Mouse (Mus musculus) CD4-positive, CD25-positive, alpha-beta regulatory T cell, adult 4 months (primary cell): ENCODE data around the gene Zfp423. TPM values are rescaled to one million over a fixed set of nuclear protein-coding genes. Genes with fewer than 3 reads are reported as not detected.

Experiments used
- ATAC-seq: one replicate; pipeline ENCODE4 v1.8.0; 2017
- polyA plus RNA-seq, 2 experiments: library from polyadenylated mRNA; unstranded; fragments of 100-300 nt; shearing (Covaris generic); gene quantifications; one replicate each; pipeline ENCODE4 v1.2.1; 2017

The Zfp423 gene
- polyA plus RNA-seq, 2 experiments from 2014 or later: not detected

- no peak for ATAC-seq
Observed at GRCm38 (mm10) chr8:87944225-87944934, 15.0 kb downstream of the Zfp423 start.

GRCm38 (mm10) chr8:87943651-87944091 lies 15.7 kb downstream of the Zfp423 start:
- no peak for ATAC-seq

- no peak for ATAC-seq
Observed at GRCm38 (mm10) chr8:87940646-87941045, 18.7 kb downstream of the Zfp423 start.

GRCm38 (mm10) chr8:87939308-87939936 lies 20.0 kb downstream of the Zfp423 start:
- no peak for ATAC-seq

GRCm38 (mm10) chr8:87938351-87939232 lies 20.8 kb downstream of the Zfp423 start:
- no peak for ATAC-seq

- no peak for ATAC-seq
Observed at GRCm38 (mm10) chr8:87937211-87937610, 22.2 kb downstream of the Zfp423 start.

- no peak for ATAC-seq
Observed at GRCm38 (mm10) chr8:87935088-87935680, 24.2 kb downstream of the Zfp423 start.

- ATAC-seq: no peak
Observed at GRCm38 (mm10) chr8:87934175-87934574, 25.2 kb downstream of the Zfp423 start.

- ATAC-seq: no peak
Observed at GRCm38 (mm10) chr8:87933752-87934151, 25.6 kb downstream of the Zfp423 start.

- no peak for ATAC-seq
Observed at GRCm38 (mm10) chr8:87928857-87929256, 30.5 kb downstream of the Zfp423 start.

- ATAC-seq: no peak
Observed at GRCm38 (mm10) chr8:87927034-87927830, 32.2 kb downstream of the Zfp423 start.

GRCm38 (mm10) chr8:87926098-87926890 lies 33.1 kb downstream of the Zfp423 start:
- no peak for ATAC-seq

- ATAC-seq: no peak
Observed at GRCm38 (mm10) chr8:87922936-87923335, 36.5 kb downstream of the Zfp423 start.

- no peak for ATAC-seq
Observed at GRCm38 (mm10) chr8:87922446-87922845, 36.9 kb downstream of the Zfp423 start.

GRCm38 (mm10) chr8:87918004-87918403 lies 41.4 kb downstream of the Zfp423 start:
- no peak for ATAC-seq

GRCm38 (mm10) chr8:87915763-87916162 lies 43.6 kb downstream of the Zfp423 start:
- ATAC-seq: no peak

GRCm38 (mm10) chr8:87914247-87914967 lies 45.0 kb downstream of the Zfp423 start:
- ATAC-seq: no peak

- no peak for ATAC-seq
Observed at GRCm38 (mm10) chr8:87908940-87909339, 50.5 kb downstream of the Zfp423 start.

- ATAC-seq: no peak
Observed at GRCm38 (mm10) chr8:87905404-87905803, 54.0 kb downstream of the Zfp423 start.

GRCm38 (mm10) chr8:87904108-87904507 lies 55.3 kb downstream of the Zfp423 start:
- ATAC-seq: no peak
